Mouse (Mus musculus): ENCODE results near the gene 1810010D01Rik.

DNA sequence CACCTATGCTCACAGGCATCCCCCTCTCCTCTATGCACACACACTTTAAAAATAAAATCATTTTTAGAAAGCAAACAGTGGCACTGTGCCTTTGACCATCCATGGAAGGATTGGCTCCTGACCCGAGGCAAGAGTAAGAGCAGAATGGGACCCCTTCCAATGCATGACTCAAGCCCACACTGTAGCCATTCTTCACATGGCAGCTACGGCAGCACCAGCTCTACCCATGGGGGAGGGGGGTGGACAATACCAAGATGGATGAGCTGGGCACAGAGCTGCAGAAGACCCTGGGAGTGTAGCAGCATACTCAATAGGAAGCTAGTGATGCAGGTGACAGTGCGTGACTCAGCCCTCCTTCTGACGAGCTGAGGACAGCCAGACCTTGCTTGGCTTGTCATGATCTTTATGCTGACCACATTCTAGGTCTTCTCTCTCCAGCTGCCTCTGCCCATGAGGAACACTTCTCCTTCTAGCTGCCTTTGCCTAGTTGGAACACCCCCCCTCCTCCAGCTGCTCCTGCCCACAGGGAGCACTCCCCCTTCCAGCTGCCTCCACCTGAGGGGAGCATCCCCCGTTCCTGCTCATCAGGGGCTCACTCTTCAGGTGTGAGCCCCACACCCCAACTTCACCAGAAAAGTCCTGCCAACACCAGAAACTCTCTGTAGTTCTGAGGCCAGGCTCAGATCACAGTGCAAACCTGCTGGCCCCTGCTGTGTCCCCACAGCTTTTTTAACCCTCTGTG, 12.6 kb downstream of the 1810010D01Rik start:
- TF ChIP-seq POLR2A (IDR thresholded peaks at IDR 0.05; ENCODE audit: control insufficient read depth, extremely low read depth, insufficient read depth, low read length, poor library complexity): no peak
- TF ChIP-seq CTCF (IDR thresholded peaks at IDR 0.05; ENCODE audit: borderline replicate concordance, control insufficient read depth, extremely low read depth, insufficient read depth, low read length, poor library complexity): no peak

All from thymus, adult 2 months (tissue).